Mouse (Mus musculus) right cerebral cortex, postnatal 36 days (tissue): ENCODE measurements around the gene Pfdn4.
A peak's percentile ranks its signal among the peaks of the same experiment; 100 is the strongest.
"Not testable (repeated sequence)": the region's sequence is repeated elsewhere in the genome, so short reads cannot be mapped to it uniquely, and the experiment has no call there.

Source experiments
- DNase-seq, 2 experiments: peaks; one replicate each; pipeline ENCODE4 v3.0.0; 2022; ENCODE audit warnings: low spot score in 2 of 2, mixed read lengths in 1 of 2

Pfdn4 gene

DNA sequence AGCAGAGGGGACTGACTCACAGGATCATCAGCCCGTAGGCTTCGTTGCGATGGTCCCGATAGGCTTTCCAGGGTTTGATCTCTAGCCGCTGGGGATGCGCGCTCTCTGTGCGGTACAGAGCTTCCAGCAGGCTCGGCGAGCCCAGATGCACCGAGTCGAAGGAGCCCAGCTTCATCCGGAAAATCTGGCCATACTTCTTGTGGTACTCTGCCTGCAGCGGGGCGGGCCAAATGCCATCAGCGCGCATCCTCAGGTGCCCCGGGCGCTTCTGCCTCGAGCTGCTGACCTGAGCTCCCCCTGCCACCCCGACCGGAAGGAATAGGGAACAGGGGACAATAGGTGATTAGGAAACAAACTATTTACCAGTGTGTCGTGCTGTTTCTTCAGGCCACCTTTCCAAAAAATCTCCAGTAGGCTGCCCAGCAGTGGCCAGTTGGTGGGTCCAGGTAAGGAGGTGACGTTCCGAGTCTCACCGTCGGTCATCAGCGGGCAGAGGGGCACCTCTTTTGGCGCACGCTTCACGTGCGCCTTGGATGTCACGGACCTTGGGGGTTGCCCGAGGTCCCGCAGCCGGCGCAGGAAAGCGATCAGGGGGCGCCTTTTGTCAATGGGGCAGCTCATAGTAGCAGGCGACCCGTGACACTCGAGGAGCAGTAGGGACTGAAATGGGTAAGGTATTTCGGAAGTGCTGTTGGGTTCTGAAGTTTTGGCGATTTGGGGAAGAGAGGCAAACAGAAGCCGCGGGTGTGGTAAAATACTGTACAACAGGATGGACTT, at the start of gene Pfdn4:
Gene Pfdn4 (plus strand): TSS at position 275 of the 777 bp plus-strand sequence.
- no peak for DNase-seq

DNA sequence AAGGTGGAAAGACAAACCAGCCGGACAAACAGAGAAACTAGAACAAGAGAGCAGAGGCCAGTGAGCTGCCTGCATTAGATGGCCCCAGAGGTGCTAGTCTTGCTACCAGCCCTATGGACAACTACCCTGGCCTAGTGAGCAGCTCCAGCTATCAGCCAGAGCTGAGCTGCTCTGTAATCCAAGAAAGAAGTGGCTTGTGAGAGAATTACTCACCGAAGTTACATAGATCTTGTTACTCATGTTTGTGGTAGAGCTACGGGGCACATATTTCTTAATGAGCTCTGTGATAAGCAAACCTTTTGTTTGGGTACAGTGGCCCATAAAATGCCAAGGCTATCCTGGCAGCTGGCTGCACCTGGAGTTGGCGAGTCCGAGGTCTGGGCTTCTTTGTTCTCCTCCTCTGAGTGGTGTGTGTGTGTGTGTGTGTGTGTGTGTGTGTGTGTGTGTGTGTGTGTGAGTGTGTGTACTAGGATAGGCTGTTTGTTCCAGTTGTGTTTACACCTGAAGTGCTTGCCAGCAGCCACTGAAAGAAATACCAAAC, 49.3 kb upstream of the Pfdn4 start:
- DNase-seq, result no peak

DNA sequence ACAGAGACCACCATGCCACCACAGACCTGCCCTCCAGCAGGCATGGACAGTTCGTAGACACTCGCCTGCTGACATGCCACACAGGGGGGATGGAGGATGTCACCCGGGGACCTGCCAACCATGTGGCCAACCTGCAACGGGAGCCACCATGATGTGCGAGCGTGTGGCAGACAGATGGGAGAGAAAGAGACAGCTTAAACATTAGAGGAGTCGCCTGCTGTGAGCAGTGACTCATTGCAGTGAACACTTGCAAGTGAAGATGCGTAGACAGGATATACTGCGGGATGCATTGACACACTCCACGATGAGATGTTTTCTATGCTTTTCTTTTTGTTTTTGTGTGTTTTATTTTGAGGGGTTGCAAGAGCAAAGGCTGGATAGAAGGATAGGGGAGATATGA, 48.6 kb upstream of the Pfdn4 start:
- peak; percentile 15 to 19 for DNase-seq

DNA sequence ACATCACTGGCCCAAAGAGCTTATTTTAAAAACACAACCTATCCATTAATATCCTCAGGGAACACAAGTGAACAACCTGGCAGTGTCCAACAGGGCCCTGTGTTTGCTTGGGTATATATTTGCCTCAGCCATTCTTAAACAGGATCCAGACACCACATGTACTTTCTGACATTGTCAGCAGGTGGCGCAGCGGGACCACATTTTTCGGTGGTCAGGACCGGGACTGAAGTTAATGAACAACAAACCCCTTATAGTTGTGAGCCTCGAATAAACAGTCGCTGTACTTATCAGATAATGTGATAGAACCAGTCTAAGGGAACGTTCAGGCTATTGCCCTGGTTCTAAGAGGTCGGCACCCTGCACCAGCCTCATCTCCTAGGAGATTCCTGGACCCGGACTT, 45.3 kb upstream of the Pfdn4 start:
- DNase-seq, result peak; percentile 14 to 30

DNA sequence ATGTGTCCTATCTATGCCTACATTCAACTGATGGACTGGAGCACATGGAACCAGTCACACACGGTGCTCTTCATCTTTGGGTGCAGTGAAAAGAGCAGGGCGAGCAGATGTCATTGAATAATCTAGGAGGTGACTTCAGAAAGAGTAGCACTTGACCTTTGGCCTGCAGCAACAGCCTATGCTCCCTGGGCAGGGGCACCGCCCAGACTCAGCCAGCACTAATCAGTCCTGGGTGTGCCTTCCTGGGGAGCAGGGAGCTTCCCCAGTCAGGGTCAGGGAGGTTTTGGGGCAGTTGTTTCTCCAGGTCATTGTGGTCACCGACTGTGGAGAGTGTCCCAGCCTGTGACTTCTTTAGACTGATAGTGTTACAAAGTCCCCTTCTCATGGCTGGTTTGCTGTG, 42.4 kb upstream of the Pfdn4 start:
- not testable (repeated sequence) for DNase-seq

DNA sequence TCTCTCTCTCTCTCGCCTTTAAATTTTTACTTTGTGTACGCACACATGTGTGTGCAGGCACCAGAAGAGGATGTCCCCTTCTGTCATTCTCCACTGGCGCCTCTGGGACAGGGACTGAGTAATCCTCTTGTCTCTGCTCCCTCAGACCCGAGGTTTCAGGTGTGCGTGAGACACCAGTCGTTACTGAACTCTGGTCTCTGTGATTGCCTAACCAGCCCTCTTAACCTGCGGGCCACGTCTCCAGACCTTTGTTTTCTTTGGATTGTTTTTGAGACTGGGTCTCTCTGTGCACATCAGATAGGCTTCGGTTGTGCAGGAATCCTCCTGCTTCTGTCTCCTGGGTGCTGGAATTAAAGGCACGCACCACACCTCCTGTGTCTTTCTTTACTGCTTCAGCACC, 37.0 kb upstream of the Pfdn4 start:
- DNase-seq, result no peak

DNA sequence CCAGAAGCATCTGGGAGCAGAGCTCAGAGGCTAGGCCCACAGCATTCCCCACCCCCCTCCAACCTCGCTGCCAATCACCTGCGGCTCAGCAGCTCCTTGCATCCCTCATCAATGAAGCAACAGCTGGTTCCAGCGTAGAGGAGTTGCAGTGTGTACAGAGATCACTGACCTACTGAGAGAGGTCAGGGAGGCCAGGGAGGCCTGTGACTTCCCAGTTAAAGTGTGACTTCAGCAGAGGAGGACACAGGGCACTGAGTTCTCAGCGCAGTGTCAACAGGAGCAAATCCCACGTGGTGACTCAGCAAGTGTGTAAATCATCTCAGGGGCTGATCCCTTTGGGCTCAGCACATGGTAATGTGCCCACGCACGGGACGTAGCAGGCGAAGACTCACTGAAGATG, 36.4 kb upstream of the Pfdn4 start:
- DNase-seq, result no peak

DNA sequence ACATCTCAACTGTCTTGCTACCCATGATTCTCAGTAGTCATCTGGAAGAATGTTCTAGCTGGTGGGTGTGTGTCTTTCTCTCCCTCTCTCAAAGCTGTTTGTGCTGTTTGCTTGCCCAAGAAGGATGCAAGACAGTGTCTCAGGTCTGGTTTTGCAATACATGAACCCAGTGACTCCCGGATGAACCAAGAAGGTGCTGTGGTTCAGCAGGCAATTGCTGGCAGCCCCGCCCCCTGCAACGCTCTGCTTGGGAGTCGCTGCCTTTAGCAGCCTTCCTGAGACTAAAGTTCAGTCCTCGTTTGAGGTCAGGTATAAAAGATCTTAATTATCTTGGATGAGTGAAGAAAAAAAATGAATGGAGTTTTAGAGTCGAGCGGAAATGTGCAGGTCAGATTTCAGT, 34.6 kb upstream of the Pfdn4 start:
- DNase-seq, result no peak

DNA sequence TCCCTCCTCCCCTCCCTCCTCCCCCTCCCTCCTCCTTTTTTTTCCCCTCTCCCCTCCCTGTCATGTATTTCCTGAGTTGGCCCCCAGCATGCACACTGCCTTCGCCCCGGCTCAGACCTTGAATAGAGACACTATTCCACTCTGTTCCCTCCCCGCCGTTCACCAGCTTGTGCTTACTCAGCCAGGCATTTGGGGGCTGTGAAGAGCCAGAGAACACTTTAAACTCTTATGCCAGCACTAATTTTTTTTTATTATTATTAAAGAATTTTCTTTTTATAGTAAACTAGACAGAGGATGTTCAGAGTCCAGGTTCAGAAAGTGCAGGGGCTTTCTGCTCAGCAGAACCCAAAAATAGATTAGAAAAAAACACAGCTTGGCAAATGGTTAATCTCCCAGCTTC, 31.4 kb upstream of the Pfdn4 start:
- no peak for DNase-seq

DNA sequence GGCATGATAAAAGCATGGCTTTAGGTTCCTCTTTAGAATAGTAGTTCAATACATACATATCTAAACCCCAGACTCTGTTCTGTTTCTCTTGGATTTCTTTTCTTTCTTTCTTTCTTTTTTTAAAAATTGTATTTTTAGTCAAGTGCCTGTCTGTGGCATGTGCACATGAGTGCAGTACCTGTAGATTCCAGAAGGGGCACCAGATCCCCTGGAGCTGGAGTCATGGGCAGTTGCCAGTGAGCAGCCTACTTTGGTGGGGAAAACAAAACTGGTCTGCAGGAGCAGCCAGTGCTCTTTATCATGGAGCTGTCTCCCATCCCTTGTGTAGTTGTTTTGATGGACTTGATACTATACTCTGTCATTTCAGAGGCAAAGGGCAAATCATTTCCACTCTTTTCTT, 28.2 kb upstream of the Pfdn4 start:
- no peak for DNase-seq

DNA sequence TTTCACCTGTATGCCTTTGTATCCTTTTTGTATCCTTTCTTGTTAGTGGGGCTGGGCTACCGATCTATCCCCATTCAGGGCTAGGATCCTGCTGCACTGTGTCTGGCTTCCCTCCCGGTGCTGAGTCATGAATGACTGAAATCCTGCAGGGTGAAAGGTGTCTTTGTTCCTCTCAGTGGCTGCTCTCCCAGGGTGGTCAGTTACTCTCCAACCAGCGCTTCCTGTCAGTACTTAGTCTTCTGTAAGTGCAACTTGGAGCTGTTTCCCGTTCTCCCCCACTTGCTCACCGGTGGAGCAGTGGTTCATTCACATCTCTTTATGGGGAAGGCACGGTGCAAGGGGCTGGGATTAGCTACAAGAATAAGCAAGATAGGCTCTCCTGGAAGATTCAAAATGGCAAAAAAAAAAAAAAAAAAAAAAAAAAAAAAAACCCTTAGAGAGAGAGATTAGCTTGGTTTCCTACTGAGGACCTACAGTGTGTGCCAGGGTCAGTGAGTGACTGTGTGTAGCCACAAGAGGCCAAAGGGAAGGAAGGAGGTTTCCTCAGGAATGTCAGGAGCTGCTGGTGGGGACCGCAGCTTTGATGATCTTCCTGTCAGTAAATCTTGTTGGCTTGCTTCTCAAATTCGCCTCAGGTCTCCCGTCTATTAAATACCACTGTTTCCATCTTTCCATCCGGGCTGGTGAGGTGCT, 26.5 kb upstream of the Pfdn4 start:
- DNase-seq, result peak in 1 of 2 experiments; percentile 3

DNA sequence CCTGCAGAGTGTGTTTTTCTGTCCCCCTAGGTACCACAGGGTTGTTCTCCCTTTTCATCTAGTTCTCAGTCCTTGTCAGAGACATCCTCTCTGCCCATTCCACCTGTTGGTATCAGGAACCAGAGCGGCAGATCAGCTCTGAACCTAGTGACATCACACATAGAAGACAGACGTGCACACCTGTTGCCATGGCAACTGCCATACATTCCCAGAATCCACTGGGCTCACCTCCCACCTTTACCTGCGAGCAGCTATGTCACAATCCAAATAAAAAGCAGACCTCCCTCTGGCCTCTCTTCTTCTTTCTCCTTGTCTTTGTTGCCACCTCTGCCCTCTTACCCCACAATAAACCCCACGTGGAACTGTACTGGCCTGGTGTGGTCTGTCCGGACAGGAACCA, 25.6 kb upstream of the Pfdn4 start:
- no peak for DNase-seq

DNA sequence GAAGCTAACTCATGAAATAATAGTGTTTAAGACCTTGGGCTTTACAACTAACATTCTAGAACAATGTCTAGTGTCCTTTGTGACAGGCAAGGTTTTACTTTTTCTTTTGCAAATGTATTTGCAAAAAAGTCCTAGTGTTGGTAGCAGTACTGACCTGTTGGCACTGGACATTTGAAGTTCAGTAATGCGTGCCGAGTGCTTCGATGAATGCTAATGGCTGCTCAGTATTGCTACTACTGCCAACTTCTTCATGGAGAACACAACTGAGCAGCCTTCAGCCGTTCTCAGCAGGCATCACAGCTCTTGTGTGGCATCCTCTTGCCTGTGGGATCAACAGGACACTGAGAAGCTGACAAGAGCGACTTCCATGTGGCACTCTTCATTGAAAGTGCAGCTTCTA, 22.1 kb upstream of the Pfdn4 start:
- no peak for DNase-seq

DNA sequence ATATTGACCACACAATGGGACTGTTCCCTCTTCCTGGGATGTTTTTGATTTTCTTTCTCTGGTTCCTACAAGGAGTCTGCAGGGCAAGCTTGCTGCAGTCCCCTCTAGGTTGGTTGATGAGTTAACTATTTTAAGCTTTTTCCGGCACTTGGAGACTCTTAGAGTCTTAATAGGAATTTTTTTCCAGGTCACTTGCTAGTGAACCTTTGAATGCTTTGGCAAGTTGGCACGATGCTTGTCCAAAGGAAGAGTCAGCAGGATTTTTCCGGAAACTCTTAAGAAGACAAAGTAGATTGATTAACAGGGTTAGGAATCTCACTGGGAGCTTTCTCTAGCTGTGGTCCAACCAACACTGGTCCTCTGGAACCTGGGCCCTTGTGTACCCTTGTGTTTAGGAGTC, 21.1 kb upstream of the Pfdn4 start:
- DNase-seq, result no peak

DNA sequence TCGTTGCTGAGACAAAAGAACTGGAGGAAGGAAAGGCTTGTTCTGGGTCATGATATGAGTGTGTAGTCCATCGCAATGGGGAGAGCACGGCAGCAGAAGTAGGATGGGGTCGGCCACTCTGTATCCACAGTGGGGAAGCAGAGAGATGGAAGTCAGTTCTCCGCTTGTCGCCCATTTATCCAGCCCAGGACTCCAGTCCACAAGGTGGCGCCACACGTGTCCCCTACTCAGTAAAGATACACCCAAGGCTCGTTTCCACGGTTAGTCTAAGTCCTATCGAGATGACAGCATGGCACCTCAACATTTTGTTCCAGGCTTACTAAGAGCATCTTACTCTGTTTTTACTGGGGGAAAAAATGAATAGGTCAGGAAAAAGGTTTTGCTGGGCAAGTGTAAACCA, 20.0 kb upstream of the Pfdn4 start:
- DNase-seq, result no peak

DNA sequence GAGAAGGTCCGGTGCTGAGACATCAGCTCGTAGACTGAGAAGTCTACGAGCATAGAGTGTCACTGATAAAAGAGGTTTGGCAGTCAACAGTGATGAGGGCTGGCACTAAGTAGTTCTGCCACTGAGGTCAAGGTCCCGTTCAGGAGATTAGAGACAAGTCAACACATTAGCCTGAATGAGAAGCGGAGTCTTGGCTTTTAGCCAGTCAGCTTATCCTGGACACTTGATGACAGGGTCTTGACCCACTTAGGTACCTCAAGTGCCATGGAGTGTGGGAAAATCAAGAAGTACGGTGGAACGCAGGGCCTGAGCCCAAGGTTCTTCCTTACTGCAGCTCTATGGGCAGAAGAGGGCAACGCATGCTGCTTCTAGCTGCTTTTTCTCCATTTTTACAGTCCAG, 19.6 kb upstream of the Pfdn4 start:
- no peak for DNase-seq

DNA sequence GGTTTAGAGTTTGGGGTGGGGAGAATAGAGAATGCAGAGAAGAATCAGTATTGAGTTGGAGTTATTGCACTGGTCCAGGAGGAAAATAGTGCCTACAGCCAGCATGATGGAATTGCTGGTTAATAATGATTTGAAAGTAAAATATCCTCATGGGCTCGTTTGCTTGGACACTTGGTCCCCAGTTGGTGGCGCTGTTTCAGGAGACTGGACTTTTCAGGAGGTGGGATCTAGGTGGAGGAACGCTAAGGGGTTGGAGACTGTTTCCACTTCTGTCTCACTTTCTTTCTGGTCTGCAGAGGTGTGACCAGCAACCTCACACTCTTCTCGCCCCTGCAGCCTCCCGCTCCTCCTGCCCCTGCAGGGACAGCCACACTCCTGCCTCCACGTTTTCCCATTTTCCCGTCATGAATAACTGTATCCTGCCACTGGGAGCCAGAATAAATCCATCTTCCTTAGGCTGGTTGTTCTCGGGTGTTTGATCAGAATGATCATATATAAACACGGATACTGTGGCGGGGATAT, 14.1 kb upstream of the Pfdn4 start:
- no peak for DNase-seq

DNA sequence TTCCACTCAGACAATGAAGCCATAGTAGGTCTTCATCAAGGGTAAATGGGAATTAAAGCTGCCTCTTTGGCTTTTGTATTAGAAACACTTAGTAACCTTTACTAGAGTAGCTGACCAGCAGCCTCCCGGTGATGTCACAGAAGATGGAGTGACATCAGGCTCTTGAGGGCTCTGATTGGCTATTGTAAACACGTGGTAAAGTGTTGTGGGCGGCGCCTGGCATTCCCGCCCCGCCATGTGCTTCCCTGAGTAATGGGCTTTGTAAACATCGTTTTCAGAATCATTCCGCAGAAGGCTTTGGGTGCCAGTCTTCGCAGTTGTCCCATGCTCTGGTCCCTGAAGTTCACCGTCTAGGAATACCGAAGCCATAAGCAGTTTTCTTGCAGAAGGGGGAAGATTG, 12.3 kb upstream of the Pfdn4 start:
- no peak for DNase-seq

DNA sequence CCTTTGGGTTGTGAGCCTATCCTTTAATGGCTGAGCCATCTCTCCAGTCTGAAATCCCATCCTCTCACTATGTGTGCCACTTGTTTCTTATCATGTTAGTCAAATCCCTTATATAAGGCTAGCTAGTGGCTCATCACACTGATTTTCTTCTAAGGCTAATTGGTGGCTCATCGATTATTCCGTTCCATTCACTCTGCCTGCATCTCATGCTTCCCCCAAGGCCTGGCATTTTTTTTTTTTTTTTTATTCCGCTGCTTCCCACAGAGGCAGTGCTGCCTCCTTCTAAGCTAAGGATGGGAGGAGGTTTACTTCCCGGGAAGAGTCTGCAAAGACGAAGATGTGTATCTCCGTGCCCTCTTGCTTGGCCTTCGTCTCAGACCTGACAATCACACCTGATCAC, 9.0 kb upstream of the Pfdn4 start:
- DNase-seq, result no peak

DNA sequence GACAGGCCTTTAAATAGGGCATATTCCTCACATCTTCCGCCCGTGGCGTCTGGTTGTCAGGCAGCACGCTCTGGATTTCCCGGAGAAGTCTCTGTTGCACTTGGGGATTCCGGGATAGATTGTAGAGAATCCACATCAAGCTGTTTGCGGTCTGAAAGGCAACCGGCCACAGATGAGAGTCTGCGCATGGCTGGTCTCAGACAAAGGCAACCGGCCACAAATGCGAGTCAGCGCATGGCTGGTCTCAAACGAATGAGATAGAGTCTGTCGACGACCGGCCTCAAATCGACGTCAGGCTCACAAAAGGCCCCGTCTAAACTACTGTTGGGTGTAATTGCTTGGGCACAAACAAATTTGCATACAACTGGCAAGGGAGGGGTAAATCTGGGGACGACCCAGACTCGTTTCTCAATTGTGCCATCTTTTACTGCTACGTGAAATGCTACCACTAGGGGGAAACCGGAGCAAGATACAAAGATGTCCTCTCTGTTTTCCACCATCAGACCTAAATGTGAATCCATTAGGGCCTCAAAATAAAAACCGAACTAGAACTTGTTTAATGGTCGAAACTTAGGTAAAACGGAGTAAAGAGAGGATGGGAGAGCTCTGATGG, 8.2 kb upstream of the Pfdn4 start:
- no peak for DNase-seq

DNA sequence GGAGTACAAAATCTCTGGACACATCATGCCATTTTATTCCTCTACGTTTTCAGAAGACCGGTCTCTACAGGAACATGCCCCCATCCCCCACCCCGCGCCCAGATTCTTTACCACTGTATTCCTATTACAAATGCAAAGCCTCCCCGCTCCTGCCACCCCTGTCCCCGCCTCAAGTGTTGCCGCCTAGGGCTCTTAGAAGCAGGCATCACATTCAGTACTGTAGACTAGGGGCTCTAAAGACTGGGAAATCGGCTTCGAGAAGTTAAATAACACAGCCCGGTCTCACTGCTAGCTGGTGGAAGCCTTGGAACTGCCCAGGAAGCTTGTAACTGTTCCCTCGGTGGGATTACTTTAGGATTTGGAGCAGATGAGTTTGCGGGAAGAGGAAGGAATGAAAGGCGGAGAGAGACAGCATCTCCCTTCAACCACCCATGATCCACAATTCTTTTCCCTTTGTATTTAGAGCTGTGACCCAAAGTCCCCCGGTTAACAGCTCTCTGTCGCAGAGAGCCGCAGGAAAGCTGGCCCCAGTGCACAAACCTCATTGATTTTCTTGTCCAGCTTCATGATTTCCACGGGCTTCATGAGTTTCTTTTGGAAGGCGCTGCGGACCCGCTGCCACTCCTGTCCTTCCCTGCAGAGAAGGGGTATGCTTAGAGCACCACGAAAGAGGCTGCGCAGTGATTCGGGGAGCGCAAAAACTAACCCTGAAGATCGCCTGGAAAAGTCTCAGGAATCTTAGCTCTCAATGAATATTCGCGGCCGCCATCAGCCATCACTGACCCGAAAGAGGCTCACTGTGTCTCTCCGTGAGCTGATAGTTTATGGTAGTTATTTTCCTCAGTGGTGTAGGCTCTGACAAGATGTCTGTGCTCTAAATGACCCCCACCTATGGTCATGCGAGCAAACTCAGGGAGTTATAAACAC, 1.2 kb upstream of the Pfdn4 start:
- no peak for DNase-seq
